Mouse (Mus musculus): ENCODE data around the gene Egr2. TPM values are rescaled to one million over a fixed set of nuclear protein-coding genes. Genes with fewer than 3 reads are reported as not detected.

Egr2 gene
- polyA plus RNA-seq, 1 experiment from 2014 or later = 0.26 TPM

DNA sequence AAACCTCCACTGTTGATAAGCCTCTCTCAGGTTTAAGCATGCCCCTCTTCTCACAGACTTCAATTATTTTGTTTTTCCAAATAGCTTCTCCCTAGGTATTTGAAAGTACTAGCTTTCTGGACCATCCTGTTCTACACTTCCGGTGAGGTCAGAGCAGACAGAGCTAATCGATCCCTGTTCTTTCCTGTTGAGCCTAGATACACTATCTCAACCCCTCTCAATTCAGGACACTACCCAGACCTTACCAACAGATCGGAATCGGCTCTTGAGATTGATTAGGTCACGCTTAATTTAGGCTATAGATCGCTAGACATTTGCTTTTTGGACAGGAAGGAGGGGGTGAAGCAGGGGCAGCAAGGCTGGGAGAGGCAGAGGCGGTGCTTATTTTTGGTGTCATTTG is 22.4 kb upstream of the Egr2 start:
- no peaks in the 10 kb centered on the region for H3K9me3 ChIP-seq
- H3K4me2 ChIP-seq (replicated peaks) = no peak overlapping the region
- WGBS = 75% methylated on average over 7 of the region's 7 CpGs
- H3K36me3 ChIP-seq = no peaks in the 10 kb centered on the region
- no peak for ATAC-seq (ENCODE audit: low FRiP score, low read depth)
- no peaks in the 10 kb centered on the region for H3K4me1 ChIP-seq
- H3K27ac ChIP-seq (replicated peaks) = no peak overlapping the region
- no peaks in the 10 kb centered on the region for H3K27me3 ChIP-seq
- H3K9ac ChIP-seq (replicated peaks) = no peak overlapping the region
- H3K4me3 ChIP-seq = no peak overlapping the region

DNA sequence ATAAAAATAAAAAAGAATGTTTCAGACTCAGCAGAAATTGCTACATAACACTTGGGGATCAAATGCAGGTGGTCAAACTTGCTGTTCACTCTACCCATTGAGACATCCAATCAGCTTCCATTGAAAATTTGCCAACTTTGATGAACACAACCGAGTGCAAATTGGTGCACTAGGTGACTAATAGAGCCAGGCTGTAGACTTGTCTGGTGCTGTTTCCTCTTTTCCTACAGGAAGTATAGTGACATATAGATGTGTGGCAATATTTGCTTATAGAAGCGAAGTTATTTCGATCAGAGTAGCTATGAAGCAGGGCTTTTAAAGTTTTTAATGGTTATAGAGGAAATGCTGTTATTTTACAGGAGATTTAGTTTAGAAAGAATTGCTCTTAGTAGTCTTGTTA is 16.5 kb upstream of the Egr2 start:
- H3K27me3 ChIP-seq = no peaks in the 10 kb centered on the region

DNA sequence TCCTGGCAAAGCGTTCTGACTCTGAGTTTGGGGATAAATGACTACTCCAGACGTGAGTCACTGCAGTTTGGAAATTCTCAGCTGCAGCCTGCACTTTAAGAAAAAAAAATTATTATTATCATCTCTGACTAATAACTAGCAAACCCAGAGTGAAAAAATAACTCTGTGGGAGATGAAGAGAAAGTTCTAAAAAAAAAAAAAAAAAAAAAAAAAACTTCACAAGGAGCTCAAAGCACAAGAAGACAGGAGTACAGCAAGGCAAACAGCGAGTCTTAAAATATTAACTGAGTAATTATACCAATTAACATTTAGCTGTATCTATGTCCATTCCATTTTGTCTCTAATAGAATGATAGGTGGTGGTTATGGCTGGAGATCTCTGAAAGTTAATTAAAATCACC is 11.1 kb upstream of the Egr2 start:
- Histone ChIP-seq H3K9ac (replicated peaks) (no peak overlapping the region), H3K4me2 (replicated peaks) (no peak overlapping the region), H3K27ac (replicated peaks) (no peak overlapping the region), H3K4me3 (no peak overlapping the region), H3K27me3 (no peaks in the 10 kb centered on the region), H3K4me1 (no peaks in the 10 kb centered on the region; the same call in 1 of the 2 replicates), H3K9me3 (no peaks in the 10 kb centered on the region), H3K36me3 (no peaks in the 10 kb centered on the region)
- ATAC-seq (ENCODE audit: low FRiP score, low read depth) = no peak
- WGBS = 91% methylated on average over 3 of the region's 3 CpGs

More for the DNA sequence above, 16.5 kb upstream of the Egr2 start:
- no peak overlapping the region for H3K4me2 ChIP-seq (replicated peaks)
- 91% methylated on average over 3 of the region's 3 CpGs for WGBS
- H3K4me3 ChIP-seq = no peak overlapping the region
- no peaks in the 10 kb centered on the region for H3K36me3 ChIP-seq
- no peak for ATAC-seq (ENCODE audit: low FRiP score, low read depth)
- no peak overlapping the region for H3K27ac ChIP-seq (replicated peaks)
- H3K9me3 ChIP-seq = no peaks in the 10 kb centered on the region
- H3K4me1 ChIP-seq = no peaks in the 10 kb centered on the region
- H3K9ac ChIP-seq (replicated peaks) = no peak overlapping the region

GRCm38 (mm10) chr10:67524694-67525093 is 10.6 kb upstream of the Egr2 start:
- Histone ChIP-seq H3K9me3 (no peaks in the 10 kb centered on the region), H3K9ac (replicated peaks) (no peak overlapping the region), H3K4me3 (no peak overlapping the region), H3K4me1 (no peaks in the 10 kb centered on the region; the same call in 1 of the 2 replicates), H3K4me2 (replicated peaks) (no peak overlapping the region), H3K36me3 (no peaks in the 10 kb centered on the region), H3K27me3 (no peaks in the 10 kb centered on the region), H3K27ac (replicated peaks) (no peak overlapping the region)
- WGBS = 80% methylated on average over 7 of the region's 7 CpGs
- no peak for ATAC-seq (ENCODE audit: low FRiP score, low read depth)

DNA sequence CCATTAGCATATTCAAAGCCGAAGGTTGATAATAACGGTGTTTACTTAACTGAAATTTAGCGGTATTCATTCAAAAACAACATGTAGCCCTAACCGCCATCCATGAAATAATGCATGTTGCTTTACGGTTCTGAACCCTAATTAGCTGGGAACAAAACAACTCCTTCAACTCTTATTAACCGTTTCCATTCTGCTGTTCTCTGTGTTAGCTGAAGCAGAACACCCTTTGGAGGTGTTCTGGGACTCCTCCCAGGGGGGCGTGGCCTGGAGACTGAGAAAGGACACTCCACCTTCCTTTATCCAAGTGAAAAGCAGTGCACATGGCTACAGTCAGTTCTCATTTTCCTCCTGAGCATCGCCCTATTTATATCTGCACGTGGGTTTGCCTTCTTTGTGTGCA is 8.8 kb upstream of the Egr2 start:
- Histone ChIP-seq H3K4me2 (replicated peaks) (no peak overlapping the region), H3K27me3 (0 out of 2 replicates have a peak, but pooled peaks cover 13% of the 10 kb centered on the region), H3K9me3 (no peaks in the 10 kb centered on the region), H3K36me3 (no peaks in the 10 kb centered on the region), H3K4me3 (no peak overlapping the region), H3K27ac (replicated peaks) (no peak overlapping the region), H3K4me1 (no peaks in the 10 kb centered on the region; the same call in 1 of the 2 replicates), H3K9ac (replicated peaks) (no peak overlapping the region)
- ATAC-seq (ENCODE audit: low FRiP score, low read depth) = no peak
- 63% methylated on average over 9 of the region's 9 CpGs for WGBS

DNA sequence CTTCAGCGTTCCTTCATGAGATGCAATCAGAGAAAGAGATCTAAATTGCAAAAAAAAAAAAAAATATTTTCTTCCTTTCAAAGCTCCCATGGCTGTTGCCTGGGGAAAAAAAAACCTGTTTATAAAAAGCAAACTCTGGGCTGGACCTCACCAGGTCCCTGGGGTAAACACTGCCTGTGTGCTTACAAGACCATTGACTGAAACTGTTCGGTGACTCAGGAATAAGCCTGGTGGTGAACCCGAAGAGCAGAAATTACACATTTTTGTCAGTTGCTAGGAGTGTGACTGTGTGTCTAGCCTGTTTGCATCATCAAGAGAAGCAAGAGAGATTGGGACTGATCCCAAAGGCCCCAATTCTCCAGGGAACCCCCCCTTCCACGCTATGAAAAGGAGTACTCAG is 5.5 kb upstream of the Egr2 start:
- no peak overlapping the region for H3K9ac ChIP-seq (replicated peaks)
- no peaks in the 10 kb centered on the region for H3K36me3 ChIP-seq
- 76% methylated on average over 4 of the region's 4 CpGs for WGBS
- peaks cover 45% of the 10 kb centered on the region for H3K27me3 ChIP-seq
- H3K9me3 ChIP-seq = no peaks in the 10 kb centered on the region
- H3K4me1 ChIP-seq = no peaks in the 10 kb centered on the region; the same call in 1 of the 2 replicates
- H3K4me3 ChIP-seq = no peak overlapping the region
- no peak overlapping the region for H3K4me2 ChIP-seq (replicated peaks)
- no peak overlapping the region for H3K27ac ChIP-seq (replicated peaks)
- no peak for ATAC-seq (ENCODE audit: low FRiP score, low read depth)

- ATAC-seq (ENCODE audit: low FRiP score, low read depth) = peak; percentile 32
- H3K27me3 ChIP-seq = peaks cover 92% of the 10 kb centered on the region
- no peak overlapping the region for H3K27ac ChIP-seq (replicated peaks)
- no peaks in the 10 kb centered on the region for H3K9me3 ChIP-seq
- no peaks in the 10 kb centered on the region for H3K36me3 ChIP-seq
- under 1% methylated on average over 35 of the region's 35 CpGs for WGBS
- peak overlapping the region; percentile 62 for H3K4me3 ChIP-seq
- peak overlapping the region; percentile 16; the same call in 1 of the 2 replicates for H3K9ac ChIP-seq (replicated peaks)
- H3K4me2 ChIP-seq (replicated peaks) = peak overlapping the region; percentile 96
- peaks cover 39% of the 10 kb centered on the region for H3K4me1 ChIP-seq
Measured at GRCm38 (mm10) chr10:67535972-67536371, 697 bp downstream of the Egr2 start.

DNA sequence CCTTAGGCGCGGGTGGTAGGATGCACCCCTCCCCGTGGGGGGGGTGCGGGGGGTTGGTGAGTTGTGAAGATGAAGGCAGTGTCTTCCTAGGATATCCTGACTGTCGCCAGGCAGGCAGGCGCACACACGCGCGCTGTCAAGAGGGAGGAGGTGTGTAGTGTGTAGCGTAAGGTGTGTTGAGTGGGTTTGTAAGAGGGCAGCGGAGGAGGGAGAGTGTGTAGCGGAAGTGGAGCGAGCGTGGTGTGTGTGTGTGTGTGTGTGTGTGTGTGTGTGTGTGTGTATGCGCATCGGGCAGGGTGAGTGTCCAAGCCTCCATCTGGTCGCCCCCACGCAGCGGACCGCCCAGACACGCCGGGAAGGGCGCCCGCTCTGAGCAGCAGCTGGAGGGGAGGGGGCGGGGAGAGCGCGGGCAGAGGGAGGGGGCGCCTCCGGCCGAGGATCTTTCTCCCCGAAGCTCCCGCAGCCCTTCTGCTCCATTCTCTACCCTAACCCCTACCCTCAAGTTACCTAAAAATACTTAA is 1.4 kb downstream of the Egr2 start:
- H3K9ac ChIP-seq (replicated peaks) = peak overlapping the region; percentile 45
- ATAC-seq (ENCODE audit: low FRiP score, low read depth) = peak; percentile 29
- H3K27me3 ChIP-seq = peaks cover 93% of the 10 kb centered on the region
- H3K9me3 ChIP-seq = no peaks in the 10 kb centered on the region
- WGBS = 0% methylated on average over 24 of the region's 32 CpGs
- H3K4me3 ChIP-seq = peak overlapping the region; percentile 62
- no peaks in the 10 kb centered on the region for H3K36me3 ChIP-seq
- peaks cover 39% of the 10 kb centered on the region for H3K4me1 ChIP-seq
- H3K27ac ChIP-seq (replicated peaks) = no peak overlapping the region
- peak overlapping the region; percentile 96 for H3K4me2 ChIP-seq (replicated peaks)

- Histone ChIP-seq H3K27me3 (peaks cover 91% of the 10 kb centered on the region), H3K27ac (replicated peaks) (no peak overlapping the region), H3K9ac (replicated peaks) (peak overlapping the region; percentile 48), H3K4me1 (peaks cover 39% of the 10 kb centered on the region), H3K36me3 (no peaks in the 10 kb centered on the region), H3K4me3 (peak overlapping the region; percentile 62), H3K4me2 (replicated peaks) (peak overlapping the region; percentile 96), H3K9me3 (no peaks in the 10 kb centered on the region)
- ATAC-seq (ENCODE audit: low FRiP score, low read depth) = peak; percentile 85
- WGBS = under 1% methylated on average over 51 of the region's 51 CpGs
Measured at GRCm38 (mm10) chr10:67537151-67537994, 2.1 kb downstream of the Egr2 start.

DNA sequence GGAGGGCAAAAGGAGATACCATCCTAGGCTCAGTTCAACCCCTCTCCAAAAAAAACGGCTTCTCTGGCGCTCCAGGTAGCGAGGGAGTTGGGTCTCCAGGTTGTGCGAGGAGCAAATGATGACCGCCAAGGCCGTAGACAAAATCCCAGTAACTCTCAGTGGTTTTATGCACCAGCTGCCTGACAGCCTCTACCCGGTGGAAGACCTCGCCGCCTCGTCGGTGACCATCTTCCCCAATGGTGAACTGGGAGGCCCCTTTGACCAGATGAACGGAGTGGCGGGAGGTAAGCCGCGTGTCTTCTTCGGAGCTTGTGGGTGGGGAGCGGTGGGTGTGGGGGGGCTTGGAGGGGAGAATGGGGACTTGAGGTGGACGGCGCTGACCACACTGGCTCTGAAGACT is 2.8 kb downstream of the Egr2 start:
- peak overlapping the region; percentile 96 for H3K4me2 ChIP-seq (replicated peaks)
- no peaks in the 10 kb centered on the region for H3K36me3 ChIP-seq
- ATAC-seq (ENCODE audit: low FRiP score, low read depth) = no peak
- no peak overlapping the region for H3K27ac ChIP-seq (replicated peaks)
- H3K4me3 ChIP-seq = peak overlapping the region; percentile 62
- H3K9me3 ChIP-seq = no peaks in the 10 kb centered on the region
- H3K4me1 ChIP-seq = peaks cover 39% of the 10 kb centered on the region
- WGBS = under 1% methylated on average over 19 of the region's 19 CpGs
- H3K9ac ChIP-seq (replicated peaks) = 0 out of 2 replicates have a peak overlapping the region, but pooled peaks have one; percentile 11
- peaks cover 91% of the 10 kb centered on the region for H3K27me3 ChIP-seq

- Histone ChIP-seq H3K4me2 (replicated peaks) (peak overlapping the region; percentile 96), H3K27me3 (peaks cover 84% of the 10 kb centered on the region), H3K4me3 (peak overlapping the region; percentile 62), H3K36me3 (no peaks in the 10 kb centered on the region), H3K9ac (replicated peaks) (0 out of 2 replicates have a peak overlapping the region, but pooled peaks have one; percentile 11), H3K4me1 (peaks cover 39% of the 10 kb centered on the region), H3K9me3 (no peaks in the 10 kb centered on the region), H3K27ac (replicated peaks) (no peak overlapping the region)
- no peak for ATAC-seq (ENCODE audit: low FRiP score, low read depth)
- WGBS = 1% methylated on average over 50 of the region's 50 CpGs
Measured at GRCm38 (mm10) chr10:67538585-67539400, 3.5 kb downstream of the Egr2 start.

GRCm38 (mm10) chr10:67539401-67539730 is 4.1 kb downstream of the Egr2 start:
- WGBS = 33% methylated on average over 6 of the region's 6 CpGs

More at GRCm38 (mm10) chr10:67539401-67539730, 4.1 kb downstream of the Egr2 start:
- Histone ChIP-seq H3K9me3 (no peaks in the 10 kb centered on the region), H3K4me2 (replicated peaks) (no peak overlapping the region), H3K36me3 (no peaks in the 10 kb centered on the region), H3K4me1 (peaks cover 39% of the 10 kb centered on the region), H3K9ac (replicated peaks) (no peak overlapping the region), H3K4me3 (no peak overlapping the region), H3K27me3 (peaks cover 79% of the 10 kb centered on the region), H3K27ac (replicated peaks) (no peak overlapping the region)
- ATAC-seq (ENCODE audit: low FRiP score, low read depth) = no peak
